Mouse (Mus musculus) CH12.LX (cell line): ENCODE results near the gene Amdhd1. TPM values are rescaled to one million over a fixed set of nuclear protein-coding genes. Genes with fewer than 3 reads are reported as not detected.

Experiments used
- DNase-seq: peaks from one replicate; pipeline ENCODE4 v3.0.0-alpha.2; 2013; ENCODE audit errors: extremely low read depth
- H3K27ac ChIP-seq: 2 replicates; pipeline ENCODE4 v1.5.1; 2012; ENCODE audit warnings: low read depth, mild to moderate bottlenecking, control low read depth, moderate library complexity; ENCODE audit not compliant: insufficient read depth
- H3K27me3 ChIP-seq: replicated peaks from 2 replicates; pipeline ENCODE3; 2012; ENCODE audit warnings: inconsistent platforms
- H3K36me3 ChIP-seq, 2 experiments: replicated peaks in 1 of 2; 2 replicates each; pipeline versions ENCODE3 to v1.6.1; 2012; ENCODE audit warnings: inconsistent platforms in 1 of 2, low read length in 1 of 2, mild to moderate bottlenecking in 1 of 2, mixed read lengths in 1 of 2, moderate library complexity in 1 of 2; ENCODE audit not compliant: control insufficient read depth in 1 of 2, insufficient read depth in 1 of 2
- H3K4me1 ChIP-seq, 2 experiments: 2 replicates each; pipeline ENCODE4 v1.6.1; 2012; ENCODE audit warnings: inconsistent platforms in 1 of 2, moderate library complexity in 1 of 2; ENCODE audit not compliant: insufficient read depth in 2 of 2, control insufficient read depth in 1 of 2
- H3K4me2 ChIP-seq: 2 replicates; pipeline ENCODE4 v1.6.1; 2012; ENCODE audit warnings: low read depth, mild to moderate bottlenecking, control low read depth; ENCODE audit not compliant: poor library complexity, insufficient read depth, severe bottlenecking
- H3K4me3 ChIP-seq, 3 experiments: fragments of 150-350 bp in 1 of 3; sonication (generic) in 1 of 3; replicated peaks in 1 of 3; 2 replicates each; pipeline versions ENCODE3 to v1.5.1; 2011 to 2012; ENCODE audit warnings: low read depth in 2 of 3, low read length in 2 of 3, mild to moderate bottlenecking in 2 of 3, moderate library complexity in 2 of 3, control low read depth in 1 of 3, improper control_type of control experiment in 1 of 3, inconsistent platforms in 1 of 3, mixed read lengths in 1 of 3; ENCODE audit not compliant: poor library complexity in 1 of 3
- H3K79me2 ChIP-seq: replicated peaks from 2 replicates; pipeline ENCODE4 v1.6.1; 2012; ENCODE audit warnings: mild to moderate bottlenecking, moderate library complexity; ENCODE audit not compliant: control insufficient read depth, poor library complexity, insufficient read depth, severe bottlenecking; ENCODE audit errors: extremely low read depth
- H3K9ac ChIP-seq: 2 replicates; pipeline ENCODE4 v1.6.1; 2012; ENCODE audit warnings: low read depth, mild to moderate bottlenecking, control low read depth, moderate library complexity; ENCODE audit not compliant: insufficient read depth
- H3K9me3 ChIP-seq: replicated peaks from 2 replicates; pipeline ENCODE3; 2012; ENCODE audit warnings: low read length, inconsistent platforms, mixed read lengths
- BHLHE40 ChIP-seq: IDR thresholded peaks from 2 replicates; pipeline ENCODE4 v1.6.1; 2011; ENCODE audit warnings: mild to moderate bottlenecking, low read depth, low read length, improper control_type of control experiment
- CHD1 ChIP-seq: IDR thresholded peaks from 2 replicates; pipeline ENCODE4 v1.6.1; 2012; ENCODE audit warnings: low read depth, low read length, improper control_type of control experiment, inconsistent platforms
- CHD2 ChIP-seq: IDR thresholded peaks from 2 replicates; pipeline ENCODE4 v1.6.1; 2011; ENCODE audit warnings: low read length, improper control_type of control experiment
- CTCF ChIP-seq, 2 experiments: IDR thresholded peaks in 1 of 2; conservative IDR thresholded peaks in 1 of 2; 2 replicates each; pipeline ENCODE4 v1.5.1; 2011 to 2012; ENCODE audit warnings: low read depth in 2 of 2, low read length in 2 of 2, improper control_type of control experiment in 1 of 2, inconsistent platforms in 1 of 2, mild to moderate bottlenecking in 1 of 2, moderate library complexity in 1 of 2
- ELF1 ChIP-seq: IDR thresholded peaks from 2 replicates; pipeline ENCODE4 v1.6.1; 2014; ENCODE audit warnings: low read depth, mild to moderate bottlenecking, inconsistent platforms, low read length, improper control_type of control experiment
- EP300 ChIP-seq: IDR thresholded peaks from 2 replicates; pipeline ENCODE4 v1.6.1; 2011; ENCODE audit warnings: low read length, improper control_type of control experiment
- ETS1 ChIP-seq: conservative IDR thresholded peaks from 2 replicates; pipeline ENCODE4 v1.6.1; 2012; ENCODE audit warnings: low read depth, mild to moderate bottlenecking, inconsistent platforms, low read length, improper control_type of control experiment, moderate library complexity
- GABPA ChIP-seq: IDR thresholded peaks from 2 replicates; pipeline ENCODE4 v1.6.1; 2012; ENCODE audit warnings: low read depth, low read length, improper control_type of control experiment, inconsistent platforms; ENCODE audit not compliant: insufficient replicate concordance
- HCFC1 ChIP-seq: IDR thresholded peaks from 2 replicates; pipeline ENCODE4 v1.6.1; 2012; ENCODE audit warnings: low read depth, mild to moderate bottlenecking, inconsistent platforms, low read length, improper control_type of control experiment
- JUN ChIP-seq: IDR thresholded peaks from 2 replicates; pipeline ENCODE4 v1.6.1; 2011; ENCODE audit warnings: low read depth, mild to moderate bottlenecking, low read length, improper control_type of control experiment, moderate library complexity; ENCODE audit not compliant: insufficient read depth
- JUND ChIP-seq: conservative IDR thresholded peaks from 2 replicates; pipeline ENCODE4 v1.6.1; 2011; ENCODE audit warnings: low read depth, low read length, improper control_type of control experiment
- KAT2A ChIP-seq: IDR thresholded peaks from 2 replicates; pipeline ENCODE4 v1.6.1; 2012; ENCODE audit warnings: low read length, improper control_type of control experiment, inconsistent platforms; ENCODE audit not compliant: insufficient replicate concordance
- MAFK ChIP-seq: IDR thresholded peaks from 2 replicates; pipeline ENCODE4 v1.6.1; 2011; ENCODE audit warnings: low read length, improper control_type of control experiment; ENCODE audit not compliant: insufficient replicate concordance
- MAX ChIP-seq: IDR thresholded peaks from 2 replicates; pipeline ENCODE4 v1.6.1; 2011; ENCODE audit warnings: low read length, improper control_type of control experiment
- MAZ ChIP-seq: IDR thresholded peaks from 2 replicates; pipeline ENCODE4 v1.6.1; 2012; ENCODE audit warnings: low read depth, mild to moderate bottlenecking, inconsistent platforms, low read length, improper control_type of control experiment, moderate library complexity
- MEF2A ChIP-seq: IDR thresholded peaks from 2 replicates; pipeline ENCODE4 v1.6.1; 2014; ENCODE audit warnings: low read depth, mild to moderate bottlenecking, inconsistent platforms, low read length, improper control_type of control experiment, borderline replicate concordance
- MYC ChIP-seq: IDR thresholded peaks from 2 replicates; pipeline ENCODE4 v1.6.1; 2011; ENCODE audit warnings: low read depth, mild to moderate bottlenecking, improper control_type of control experiment, low read length
- NELFE ChIP-seq: IDR thresholded peaks from 2 replicates; pipeline ENCODE4 v1.6.1; 2011; ENCODE audit warnings: low read depth, low read length, improper control_type of control experiment
- POLR2A ChIP-seq: IDR thresholded peaks from 2 replicates; pipeline ENCODE4 v1.6.1; 2011; ENCODE audit warnings: low read depth, mild to moderate bottlenecking, improper control_type of control experiment, low read length
- POLR2AphosphoS2 ChIP-seq: IDR thresholded peaks from 2 replicates; pipeline ENCODE4 v1.6.1; 2011; ENCODE audit warnings: low read depth, low read length, improper control_type of control experiment
- SIN3A ChIP-seq: IDR thresholded peaks from 2 replicates; pipeline ENCODE4 v1.6.1; 2012; ENCODE audit warnings: low read length, improper control_type of control experiment, inconsistent platforms
- SMC3 ChIP-seq: IDR thresholded peaks from 2 replicates; pipeline ENCODE4 v1.6.1; 2011; ENCODE audit warnings: low read depth, low read length, improper control_type of control experiment
- TBP ChIP-seq: conservative IDR thresholded peaks from 2 replicates; pipeline ENCODE4 v1.6.1; 2011; ENCODE audit warnings: low read depth, low read length, improper control_type of control experiment
- TCF12 ChIP-seq: IDR thresholded peaks from 2 replicates; pipeline ENCODE4 v1.6.1; 2014; ENCODE audit warnings: low read depth, mild to moderate bottlenecking, inconsistent platforms, low read length, improper control_type of control experiment
- UBTF ChIP-seq: IDR thresholded peaks from 2 replicates; pipeline ENCODE4 v1.6.1; 2012; ENCODE audit warnings: low read depth, mild to moderate bottlenecking, inconsistent platforms, low read length, improper control_type of control experiment, moderate library complexity
- USF2 ChIP-seq: conservative IDR thresholded peaks from 2 replicates; pipeline ENCODE4 v1.6.1; 2011; ENCODE audit warnings: low read depth, low read length, improper control_type of control experiment
- ZC3H11A ChIP-seq: IDR thresholded peaks from 2 replicates; pipeline ENCODE4 v1.6.1; 2012; ENCODE audit warnings: low read depth, mild to moderate bottlenecking, inconsistent platforms, low read length, improper control_type of control experiment
- ZKSCAN1 ChIP-seq: IDR thresholded peaks from 2 replicates; pipeline ENCODE4 v1.6.1; 2012; ENCODE audit warnings: low read depth, inconsistent platforms, low read length, improper control_type of control experiment, borderline replicate concordance
- ZMIZ1 ChIP-seq: IDR thresholded peaks from 2 replicates; pipeline ENCODE4 v1.6.1; 2012; ENCODE audit warnings: low read depth, mild to moderate bottlenecking, inconsistent platforms, low read length, improper control_type of control experiment
- ZNF384 ChIP-seq: IDR thresholded peaks from 2 replicates; pipeline ENCODE4 v1.6.1; 2012; ENCODE audit warnings: low read depth, low read length, improper control_type of control experiment, inconsistent platforms
- dilution Hi-C: fragments of 300-500 bp; cut with MboI; formaldehyde crosslinking; loops from 2 replicates; pipeline ENCODE4 v1.14.3; 2020; ENCODE audit warnings: low sequenced_read_pairs; ENCODE audit not compliant: extremely low pct_unique_long_range_greater_than_20kb, extremely low pct_ligation_motif_present
- in situ Hi-C: fragments of 300-500 bp; cut with MboI; formaldehyde crosslinking; loops from 3 replicates; pipeline ENCODE4 v1.14.3; 2019; ENCODE audit warnings: low sequenced_read_pairs, low pct_ligation_motif_present, low pct_unique_long_range_greater_than_20kb, mixed read lengths
- polyA plus RNA-seq: library from polyadenylated mRNA; unstranded; fragments of >175 nt; gene quantifications from 2 replicates; pipeline ENCODE4 v1.2.1, GENCODE M21; 2012; ENCODE audit warnings: low read depth; ENCODE audit not compliant: insufficient read length
- total RNA-seq, 2 experiments: library from RNA; depleted of rRNA; stranded (reverse); fragments of 300-350 nt in 1 of 2; fragments of >200 nt in 1 of 2; gene quantifications; 2 replicates each; pipeline ENCODE4 v1.2.3; 2012 to 2014

Gene Amdhd1
- total and polyA plus RNA-seq, 3 experiments, result 2.3 to 8.4 (median 3.3) TPM

DNA sequence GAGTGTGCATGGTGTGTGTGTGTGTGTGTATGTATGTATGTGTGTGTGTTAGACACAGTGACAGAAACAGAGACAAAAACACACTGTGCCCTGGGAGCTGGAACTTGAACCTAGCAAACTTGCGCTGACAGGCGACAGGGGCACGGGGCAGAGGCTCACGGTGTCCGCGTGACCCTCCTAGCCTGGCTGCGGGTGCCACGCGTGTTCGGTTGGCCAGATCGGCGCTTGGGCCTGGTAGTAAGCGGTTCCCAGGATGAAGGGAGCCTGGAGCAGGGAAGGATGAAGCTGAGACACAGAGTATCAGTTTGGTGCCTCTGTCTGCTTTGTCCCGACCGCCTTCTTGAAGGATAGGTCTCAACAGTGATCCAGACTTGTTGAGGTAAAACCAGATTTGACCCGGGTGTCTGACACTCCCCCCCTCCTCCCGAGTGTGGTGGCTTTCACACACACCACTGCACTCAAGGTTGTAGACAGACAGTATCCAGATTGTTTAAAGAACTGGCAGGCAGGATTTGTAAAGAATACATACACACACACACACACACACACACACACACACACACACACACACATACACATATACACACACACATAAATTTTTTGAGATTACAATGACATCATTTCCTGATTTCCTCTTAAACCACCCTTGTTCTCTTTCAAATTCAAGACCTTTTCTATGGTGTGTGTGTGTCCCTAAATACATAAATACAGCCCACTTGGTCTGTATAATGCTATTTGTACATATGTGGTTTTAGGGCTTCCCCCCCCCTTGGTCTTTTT is 788 bp upstream of the Amdhd1 start, which contains the start of gene Ccdc38:
Gene Ccdc38, plus strand, starts transcription at position 202 of the 780 bp plus-strand sequence.
- peak within 1 kb of the TSS; percentile 99 for H3K27ac ChIP-seq
- dilution Hi-C loops (no loop called here), in situ Hi-C loops (loop anchor here (5.0 kb wide), 1 partner anchor 37 kb away; no protein-coding TSS in a partner anchor)

GRCm38 (mm10) chr10:93538818-93539217 is 1.0 kb downstream of the Amdhd1 start:
- H3K27ac ChIP-seq, result no peak overlapping the region
- peaks cover 0 to 3% of the 10 kb centered on the region in 2 experiments for H3K36me3 ChIP-seq
- no peak overlapping the region for H3K4me2 ChIP-seq
- no peaks in the 10 kb centered on the region for H3K9me3 ChIP-seq
- peaks cover 0 to 31% of the 10 kb centered on the region in 2 experiments; a peak in 3 of 4 replicates for H3K4me1 ChIP-seq
- H3K9ac ChIP-seq, result no peak overlapping the region
- TF ChIP-seq CHD2 (no peak), JUND (no peak), MYC (no peak), EP300 (no peak), TBP (no peak), CHD1 (no peak)
- H3K4me3 ChIP-seq, result no peak overlapping the region
- no peaks in the 10 kb centered on the region for H3K79me2 ChIP-seq
- dilution Hi-C loops (no loop called here), in situ Hi-C loops (no loop called here)
- no peak for DNase-seq
- H3K27me3 ChIP-seq, result no peaks in the 10 kb centered on the region

More for the DNA sequence above, 788 bp upstream of the Amdhd1 start, which contains the start of gene Ccdc38:
- Histone ChIP-seq H3K9ac (peak within 1 kb of the TSS; percentile 85), H3K4me3 (peak within 1 kb of the TSS; percentile 46 to 77 (median 56)), H3K36me3 (no peaks in the 10 kb centered on the region), H3K27me3 (no peaks in the 10 kb centered on the region), H3K9me3 (no peaks in the 10 kb centered on the region), H3K4me2 (peak within 1 kb of the TSS; percentile 73), H3K79me2 (no peaks in the 10 kb centered on the region), H3K4me1 (peaks cover 0 to 40% of the 10 kb centered on the region in 2 experiments; a peak in 3 of 4 replicates)
- DNase-seq, result peak; percentile 48
- TF ChIP-seq SMC3, result no peak
- TF ChIP-seq CTCF (conservative IDR thresholded peaks at IDR 0.05 in 1 of 2, IDR thresholded peaks at IDR 0.05 in 1 of 2; ENCODE audit: low read depth in 2 of 2, low read length in 2 of 2), result no peak
- TF ChIP-seq ETS1, result no peak
- no peak for TF ChIP-seq POLR2AphosphoS2
- TF ChIP-seq MAFK, result no peak
- TF ChIP-seq HCFC1, result no peak
- TF ChIP-seq TBP, result peak; percentile 63; the same call in 1 of the 2 replicates
- TF ChIP-seq KAT2A, result no peak
- TF ChIP-seq UBTF, result no peak
- no peak for TF ChIP-seq SIN3A
- no peak for TF ChIP-seq ELF1
- peak; percentile 16; the same call in 1 of the 2 replicates for TF ChIP-seq BHLHE40
- peak; percentile 56 for TF ChIP-seq MAX
- TF ChIP-seq JUN, result no peak
- no peak for TF ChIP-seq MAZ
- peak; percentile 20 for TF ChIP-seq POLR2A
- TF ChIP-seq ZC3H11A, result no peak
- no peak for TF ChIP-seq TCF12
- no peak; the same call in 1 of the 2 replicates for TF ChIP-seq ZMIZ1
- TF ChIP-seq MYC, result no peak
- no peak for TF ChIP-seq GABPA
- TF ChIP-seq EP300, result 0 out of 2 replicates have a peak, but pooled peaks have one; percentile 6
- no peak for TF ChIP-seq MEF2A
- TF ChIP-seq USF2, result no peak
- no peak for TF ChIP-seq ZKSCAN1
- TF ChIP-seq NELFE, result no peak
- TF ChIP-seq ZNF384, result no peak
